Mouse (Mus musculus): ENCODE data around the gene Shank2. TPM values are rescaled to one million over a fixed set of nuclear protein-coding genes. Genes with fewer than 3 reads are reported as not detected.

Shank2 gene
- 0.31 and 0.48 TPM in 2 replicates for polyA plus RNA-seq (2016; fragmentation: Nextera tagmentation; extraction: Ambion mirVana)

GRCm38 (mm10) chr7:144001628-144002027, at the start of gene Shank2:
TSS of gene Shank2 (plus strand) at chr7:144001928.
- Histone ChIP-seq H3K27ac (no peak within 1 kb of the TSS), H3K4me1 (no peaks in the 10 kb centered on the region), H3K9me3 (replicated peaks) (no peaks in the 10 kb centered on the region), H3K4me2 (no peak within 1 kb of the TSS), H3K36me3 (no peaks in the 10 kb centered on the region), H3K27me3 (replicated peaks) (no peaks in the 10 kb centered on the region), H3K9ac (no peak within 1 kb of the TSS), H3K4me3 (no peak within 1 kb of the TSS)
- 64% methylated on average over 3 of the region's 3 CpGs for WGBS (ENCODE audit: insufficient replicate concordance)
- no peak for ATAC-seq

GRCm38 (mm10) chr7:143952130-143952529, 49.6 kb upstream of the Shank2 start:
- H3K9me3 ChIP-seq (replicated peaks): 0 out of 2 replicates have a peak, but pooled peaks cover under 1% of the 10 kb centered on the region
- peaks cover 18% of the 10 kb centered on the region for H3K27me3 ChIP-seq (replicated peaks)
- no peak overlapping the region for H3K27ac ChIP-seq
- WGBS (ENCODE audit: insufficient replicate concordance): 63% methylated on average over 3 of the region's 3 CpGs
- ATAC-seq: no peak
- no peaks in the 10 kb centered on the region for H3K4me1 ChIP-seq
- no peak overlapping the region for H3K9ac ChIP-seq
- no peaks in the 10 kb centered on the region for H3K36me3 ChIP-seq
- no peak overlapping the region for H3K4me2 ChIP-seq
- H3K4me3 ChIP-seq: no peak overlapping the region

- Histone ChIP-seq H3K36me3 (no peaks in the 10 kb centered on the region), H3K27ac (no peak overlapping the region), H3K4me3 (no peak overlapping the region), H3K4me1 (no peaks in the 10 kb centered on the region), H3K9ac (no peak overlapping the region), H3K4me2 (no peak overlapping the region), H3K9me3 (replicated peaks) (no peaks in the 10 kb centered on the region), H3K27me3 (replicated peaks) (peaks cover 18% of the 10 kb centered on the region)
- no peak for ATAC-seq
- 56% methylated on average over 6 of the region's 6 CpGs for WGBS (ENCODE audit: insufficient replicate concordance)
Measured at GRCm38 (mm10) chr7:143956575-143957295, 45.0 kb upstream of the Shank2 start.

- Histone ChIP-seq H3K4me1 (no peaks in the 10 kb centered on the region), H3K4me2 (no peak overlapping the region), H3K27ac (no peak overlapping the region), H3K4me3 (no peak overlapping the region), H3K27me3 (replicated peaks) (peaks cover 18% of the 10 kb centered on the region), H3K9me3 (replicated peaks) (no peaks in the 10 kb centered on the region), H3K9ac (no peak overlapping the region), H3K36me3 (no peaks in the 10 kb centered on the region)
- WGBS (ENCODE audit: insufficient replicate concordance): 49% methylated on average over 11 of the region's 11 CpGs
- no peak for ATAC-seq
Measured at GRCm38 (mm10) chr7:143958030-143958565, 43.6 kb upstream of the Shank2 start.

GRCm38 (mm10) chr7:143963813-143964212, 37.9 kb upstream of the Shank2 start:
- H3K4me2 ChIP-seq: no peak overlapping the region
- 0 out of 2 replicates have a peak, but pooled peaks cover 4% of the 10 kb centered on the region for H3K9me3 ChIP-seq (replicated peaks)
- no peak for ATAC-seq
- peaks cover 4% of the 10 kb centered on the region; the same call in 1 of the 2 replicates for H3K27me3 ChIP-seq (replicated peaks)
- H3K36me3 ChIP-seq: no peaks in the 10 kb centered on the region
- no peak overlapping the region for H3K9ac ChIP-seq
- no peak overlapping the region for H3K4me3 ChIP-seq
- H3K4me1 ChIP-seq: no peaks in the 10 kb centered on the region
- no peak overlapping the region for H3K27ac ChIP-seq
- 73% methylated on average over 5 of the region's 5 CpGs for WGBS (ENCODE audit: insufficient replicate concordance)

- no peak overlapping the region for H3K27ac ChIP-seq
- no peak overlapping the region for H3K4me2 ChIP-seq
- H3K27me3 ChIP-seq (replicated peaks): peaks cover 4% of the 10 kb centered on the region; the same call in 1 of the 2 replicates
- 0 out of 2 replicates have a peak, but pooled peaks cover 4% of the 10 kb centered on the region for H3K9me3 ChIP-seq (replicated peaks)
- no peak overlapping the region for H3K4me3 ChIP-seq
- H3K4me1 ChIP-seq: no peaks in the 10 kb centered on the region
- ATAC-seq: no peak
- no peak overlapping the region for H3K9ac ChIP-seq
- no peaks in the 10 kb centered on the region for H3K36me3 ChIP-seq
- 64% methylated on average over 7 of the region's 7 CpGs for WGBS (ENCODE audit: insufficient replicate concordance)
Measured at GRCm38 (mm10) chr7:143966621-143967020, 35.1 kb upstream of the Shank2 start.

GRCm38 (mm10) chr7:143977491-143977830, 24.3 kb upstream of the Shank2 start:
- Histone ChIP-seq H3K9me3 (replicated peaks) (no peaks in the 10 kb centered on the region), H3K27me3 (replicated peaks) (peaks cover 89% of the 10 kb centered on the region), H3K27ac (no peak overlapping the region), H3K9ac (no peak overlapping the region; the same call in 1 of the 2 replicates), H3K36me3 (no peaks in the 10 kb centered on the region), H3K4me1 (no peaks in the 10 kb centered on the region), H3K4me3 (peak overlapping the region; percentile 48), H3K4me2 (peak overlapping the region; percentile 64)
- 14% methylated on average over 5 of the region's 5 CpGs for WGBS (ENCODE audit: insufficient replicate concordance)
- no peak for ATAC-seq

- Histone ChIP-seq H3K27me3 (replicated peaks) (peaks cover 91% of the 10 kb centered on the region), H3K4me1 (no peaks in the 10 kb centered on the region), H3K4me2 (peak overlapping the region; percentile 64), H3K36me3 (no peaks in the 10 kb centered on the region), H3K9me3 (replicated peaks) (no peaks in the 10 kb centered on the region), H3K9ac (no peak overlapping the region; the same call in 1 of the 2 replicates), H3K27ac (no peak overlapping the region), H3K4me3 (peak overlapping the region; percentile 48)
- 4% methylated on average over 66 of the region's 67 CpGs for WGBS (ENCODE audit: insufficient replicate concordance)
- ATAC-seq: peak; percentile 42; the same call in 1 of the 2 replicates
Measured at GRCm38 (mm10) chr7:143977831-143978682, 23.7 kb upstream of the Shank2 start.

GRCm38 (mm10) chr7:143978741-143979371, 22.9 kb upstream of the Shank2 start:
- H3K27me3 ChIP-seq (replicated peaks): peaks cover 86% of the 10 kb centered on the region
- peak overlapping the region; percentile 64 for H3K4me2 ChIP-seq
- H3K9me3 ChIP-seq (replicated peaks): no peaks in the 10 kb centered on the region
- 0 out of 2 replicates have a peak overlapping the region, but pooled peaks have one; percentile 24 for H3K9ac ChIP-seq
- WGBS (ENCODE audit: insufficient replicate concordance): 2% methylated on average over 50 of the region's 50 CpGs
- peak overlapping the region; percentile 48 for H3K4me3 ChIP-seq
- no peaks in the 10 kb centered on the region for H3K36me3 ChIP-seq
- no peak overlapping the region for H3K27ac ChIP-seq
- ATAC-seq: peak; percentile 40; the same call in 1 of the 2 replicates
- H3K4me1 ChIP-seq: no peaks in the 10 kb centered on the region

GRCm38 (mm10) chr7:143979986-143980385, 21.7 kb upstream of the Shank2 start:
- peaks cover 79% of the 10 kb centered on the region for H3K27me3 ChIP-seq (replicated peaks)
- H3K9ac ChIP-seq: no peak overlapping the region
- H3K36me3 ChIP-seq: no peaks in the 10 kb centered on the region
- no peaks in the 10 kb centered on the region for H3K4me1 ChIP-seq
- 34% methylated on average over 5 of the region's 5 CpGs for WGBS (ENCODE audit: insufficient replicate concordance)
- no peak for ATAC-seq
- H3K4me2 ChIP-seq: peak overlapping the region; percentile 8; the same call in 1 of the 2 replicates
- H3K4me3 ChIP-seq: no peak overlapping the region
- H3K9me3 ChIP-seq (replicated peaks): no peaks in the 10 kb centered on the region
- H3K27ac ChIP-seq: no peak overlapping the region

GRCm38 (mm10) chr7:143986281-143986680, 15.4 kb upstream of the Shank2 start:
- no peaks in the 10 kb centered on the region for H3K4me1 ChIP-seq
- ATAC-seq: no peak
- H3K27me3 ChIP-seq (replicated peaks): peaks cover 16% of the 10 kb centered on the region; the same call in 1 of the 2 replicates
- no peaks in the 10 kb centered on the region for H3K36me3 ChIP-seq
- H3K9me3 ChIP-seq (replicated peaks): no peaks in the 10 kb centered on the region
- WGBS (ENCODE audit: insufficient replicate concordance): 66% methylated on average over 2 of the region's 2 CpGs
- H3K4me3 ChIP-seq: no peak overlapping the region
- H3K4me2 ChIP-seq: no peak overlapping the region
- H3K27ac ChIP-seq: no peak overlapping the region
- no peak overlapping the region for H3K9ac ChIP-seq
